Mouse (Mus musculus): ENCODE results near the gene Rsph9. TPM values are rescaled to one million over a fixed set of nuclear protein-coding genes. Genes with fewer than 3 reads are reported as not detected.

Rsph9 gene
- polyA plus RNA-seq, 1 experiment from 2014 or later: 23.7 TPM

Other genes starting within 250 kb of the Rsph9 start
- 4.5 and 5.7 TPM in 2 replicates for gene Vegfa, start 111.8 kb downstream of the Rsph9 start, polyA plus RNA-seq (2015; fragmentation: Nextera tagmentation; extraction: Ambion mirVana)
- 134 and 138 TPM in 2 replicates for gene Mrps18a, start 33.2 kb downstream of the Rsph9 start, polyA plus RNA-seq (2015; fragmentation: Nextera tagmentation; extraction: Ambion mirVana)
- gene Mad2l1bp, start 9.3 kb upstream of the Rsph9 start, polyA plus RNA-seq (2015; fragmentation: Nextera tagmentation; extraction: Ambion mirVana): 55.5 and 57.1 TPM in 2 replicates
- gene Gtpbp2, start 16.8 kb upstream of the Rsph9 start, polyA plus RNA-seq (2015; fragmentation: Nextera tagmentation; extraction: Ambion mirVana): 50.3 and 55.0 TPM in 2 replicates
- gene Polh, start 58.4 kb upstream of the Rsph9 start, polyA plus RNA-seq (2015; fragmentation: Nextera tagmentation; extraction: Ambion mirVana): 24.1 and 26.0 TPM in 2 replicates
- 31.2 and 33.8 TPM in 2 replicates for gene Xpo5, start 58.6 kb upstream of the Rsph9 start, polyA plus RNA-seq (2015; fragmentation: Nextera tagmentation; extraction: Ambion mirVana)
- gene Polr1c, start 103.8 kb upstream of the Rsph9 start, polyA plus RNA-seq (2015; fragmentation: Nextera tagmentation; extraction: Ambion mirVana): 90.6 and 91.2 TPM in 2 replicates
- gene Yipf3, start 103.9 kb upstream of the Rsph9 start, polyA plus RNA-seq (2015; fragmentation: Nextera tagmentation; extraction: Ambion mirVana): 114 and 120 TPM in 2 replicates
- gene Lrrc73, start 109.3 kb upstream of the Rsph9 start, polyA plus RNA-seq (2015; fragmentation: Nextera tagmentation; extraction: Ambion mirVana): 0.69 and 0.93 TPM in 2 replicates
- gene Tjap1, start 138.8 kb upstream of the Rsph9 start, polyA plus RNA-seq (2015; fragmentation: Nextera tagmentation; extraction: Ambion mirVana): 39.1 and 40.8 TPM in 2 replicates
- 3.1 and 4.0 TPM in 2 replicates for gene Dlk2, start 153.2 kb upstream of the Rsph9 start, polyA plus RNA-seq (2015; fragmentation: Nextera tagmentation; extraction: Ambion mirVana)
- gene Abcc10, start 184.1 kb upstream of the Rsph9 start, polyA plus RNA-seq (2015; fragmentation: Nextera tagmentation; extraction: Ambion mirVana): 5.3 and 5.5 TPM in 2 replicates
- 6.0 and 7.0 TPM in 2 replicates for gene Zfp318, start 239.5 kb upstream of the Rsph9 start, polyA plus RNA-seq (2015; fragmentation: Nextera tagmentation; extraction: Ambion mirVana)